In the genomic region with DNA sequence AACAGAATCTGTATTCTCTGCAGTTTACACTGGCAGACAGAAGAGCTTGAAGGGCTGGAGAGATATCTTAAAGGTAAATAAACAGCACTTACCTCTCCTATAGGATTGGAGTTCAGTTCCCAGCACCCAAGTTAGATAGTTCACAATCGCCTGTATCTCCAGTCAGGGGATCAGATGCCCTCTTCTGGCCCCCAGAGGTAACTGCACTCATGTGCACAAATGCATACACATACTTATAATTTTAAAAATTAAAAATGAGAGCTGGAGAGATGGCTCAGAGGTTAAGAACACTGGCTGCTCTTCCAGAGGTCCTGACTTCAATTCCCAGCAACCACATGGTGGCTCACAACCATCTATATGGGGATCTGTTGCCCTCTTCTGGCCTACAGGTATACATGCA, we compare ENCODE assay signal across 25 mouse cellular contexts. TPM values are rescaled to one million over a fixed set of nuclear protein-coding genes. Genes with fewer than 3 reads are reported as not detected.
DNase-seq lines count a peak whose midpoint lies in the region; ATAC-seq and TF ChIP-seq lines count a peak whose summit lies in the region.
"Had no signal": no experiment of that assay in that cellular context is flagged by ENCODE, and none has a peak within 500 bp of the region (broad histone marks: within the 10 kb centered on the region; RNA-seq: fewer than 3 reads in every experiment).

No protein-coding gene starts in this region.

- no peak for TF ChIP-seq RAD21 in CH12.LX (IDR thresholded peaks at IDR 0.05; ENCODE audit: low read depth, low read length)

- H3K79me2 ChIP-seq in heart, adult 2 months (replicated peaks; ENCODE audit: control insufficient read depth, insufficient read depth, low read length), result no peaks in the 10 kb centered on the region
- no peaks in the 10 kb centered on the region for H3K79me2 ChIP-seq in liver, adult 2 months (ENCODE audit: control insufficient read depth, insufficient read depth, low read length)
- H3K79me2 ChIP-seq in CH12.LX (replicated peaks; ENCODE audit: control insufficient read depth, extremely low read depth, insufficient read depth, poor library complexity, severe bottlenecking), result peaks cover 40% of the 10 kb centered on the region

- intact Hi-C loops in heart, adult 2 months (cut with DNase I), result no loop called here
- intact Hi-C loops in heart, postnatal 14 days (cut with DNase I), result no loop called here

- no peak for DNase-seq in heart, adult 2 months
- DNase-seq in heart, postnatal 14 days, result no peak
- DNase-seq in liver, adult 2 months (ENCODE audit: extremely low read depth, low read depth, low spot score), result no peak
- no peak for DNase-seq in CH12.LX (ENCODE audit: extremely low read depth)
- DNase-seq in R1 (ENCODE audit: low read depth, low spot score), result peak; percentile 23
- DNase-seq in thymus, adult 2 months, result no peak
- DNase-seq in urinary bladder, postnatal 14 days (ENCODE audit: low spot score), result no peak
- DNase-seq: cerebellum, adult 8-10 months; gastrocnemius, postnatal 36 days; kidney, postnatal 14 days; right cerebral cortex, postnatal 25 days had no signal

- H3K9ac ChIP-seq in heart, adult 2 months (ENCODE audit: low read depth, low read length), result no peak overlapping the region
- H3K9ac ChIP-seq in liver, adult 2 months (ENCODE audit: low read depth, low read length), result no peak overlapping the region
- no peak overlapping the region for H3K9ac ChIP-seq in liver, embryonic 12.5 days
- H3K9ac ChIP-seq in CH12.LX (ENCODE audit: insufficient read depth, low read depth), result no peak overlapping the region
- H3K9ac ChIP-seq: embryonic facial prominence, embryonic 13.5 days; hindbrain, embryonic 12.5 days; intestine, embryonic 15.5 days; liver, embryonic 15.5 days; stomach, embryonic 15.5 days had no signal

- TF ChIP-seq CTCF in heart, adult 2 months (IDR thresholded peaks at IDR 0.05), result peak; percentile 37; the same call in 1 of the 2 replicates
- TF ChIP-seq CTCF in liver, adult 2 months (IDR thresholded peaks at IDR 0.05; ENCODE audit: low read depth, low read length), result 0 out of 2 replicates have a peak, but pooled peaks have one; percentile 12
- peak; percentile 17 to 37; a peak in 3 of 4 replicates for TF ChIP-seq CTCF in CH12.LX (conservative IDR thresholded peaks at IDR 0.05 in 1 of 2, IDR thresholded peaks at IDR 0.05 in 1 of 2; ENCODE audit: low read depth in 2 of 2, low read length in 2 of 2)
- TF ChIP-seq CTCF in thymus, adult 2 months (IDR thresholded peaks at IDR 0.05; ENCODE audit: borderline replicate concordance, control insufficient read depth, extremely low read depth, insufficient read depth, low read length, poor library complexity), result no peak

- no peaks in the 10 kb centered on the region for H3K9me3 ChIP-seq in liver, embryonic 12.5 days (replicated peaks)
- peaks cover 2% of the 10 kb centered on the region for H3K9me3 ChIP-seq in CH12.LX (replicated peaks; ENCODE audit: low read length)
- H3K9me3 ChIP-seq: heart, embryonic 10.5 days; hindbrain, embryonic 12.5 days; intestine, embryonic 15.5 days; limb, embryonic 10.5 days; liver, embryonic 15.5 days; stomach, embryonic 15.5 days had no signal

- peaks cover 3% of the 10 kb centered on the region; the same call in 1 of the 2 replicates for H3K36me3 ChIP-seq in heart, adult 2 months (ENCODE audit: control insufficient read depth, insufficient read depth, low read length)
- H3K36me3 ChIP-seq in liver, adult 2 months (ENCODE audit: control insufficient read depth, insufficient read depth, low read length), result peaks cover 28% of the 10 kb centered on the region
- H3K36me3 ChIP-seq in liver, embryonic 12.5 days, result peaks cover 84% of the 10 kb centered on the region
- H3K36me3 ChIP-seq in CH12.LX (replicated peaks in 1 of 2; ENCODE audit: control insufficient read depth in 1 of 2, insufficient read depth in 1 of 2, low read length in 1 of 2), result peaks cover 49 to 88% of the 10 kb centered on the region in 2 experiments
- H3K36me3 ChIP-seq in thymus, adult 2 months (ENCODE audit: control insufficient read depth, insufficient read depth, low read length), result peaks cover 5% of the 10 kb centered on the region; the same call in 1 of the 2 replicates

- 95% methylated on average over 1 of the region's 1 CpGs for WGBS in heart, adult 2 months
- WGBS in liver, adult 2 months, result 97% methylated on average over 1 of the region's 1 CpGs
- WGBS in liver, embryonic 12.5 days (ENCODE audit: insufficient replicate concordance), result 83% methylated on average over 1 of the region's 1 CpGs
- WGBS in thymus, adult 2 months, result 98% methylated on average over 1 of the region's 1 CpGs

- no peak overlapping the region for H3K4me3 ChIP-seq in heart, adult 2 months
- no peak overlapping the region for H3K4me3 ChIP-seq in liver, adult 2 months (ENCODE audit: insufficient read depth, low read depth, low read length)
- no peak overlapping the region for H3K4me3 ChIP-seq in liver, embryonic 12.5 days
- no peak overlapping the region for H3K4me3 ChIP-seq in CH12.LX (replicated peaks in 1 of 3; ENCODE audit: low read depth in 2 of 3, low read length in 2 of 3, poor library complexity in 1 of 3)
- no peak overlapping the region for H3K4me3 ChIP-seq in thymus, adult 2 months (ENCODE audit: control insufficient read depth, insufficient read depth, low read length)
- H3K4me3 ChIP-seq: embryonic facial prominence, embryonic 13.5 days; heart, embryonic 10.5 days; hindbrain, embryonic 12.5 days; intestine, embryonic 15.5 days; limb, embryonic 10.5 days; liver, embryonic 15.5 days; stomach, embryonic 15.5 days had no signal

- no peak for TF ChIP-seq EP300 in heart, adult 2 months (IDR thresholded peaks at IDR 0.05; ENCODE audit: insufficient read depth, low read depth, low read length)
- no peak for TF ChIP-seq EP300 in CH12.LX (IDR thresholded peaks at IDR 0.05; ENCODE audit: low read length)

- no peak overlapping the region for H3K27ac ChIP-seq in heart, adult 2 months
- no peak overlapping the region for H3K27ac ChIP-seq in liver, adult 2 months (replicated peaks; ENCODE audit: insufficient read depth, low read depth, low read length)
- H3K27ac ChIP-seq in liver, embryonic 12.5 days, result no peak overlapping the region
- H3K27ac ChIP-seq in CH12.LX (ENCODE audit: insufficient read depth, low read depth), result no peak overlapping the region
- no peak overlapping the region for H3K27ac ChIP-seq in thymus, adult 2 months (ENCODE audit: control insufficient read depth, insufficient read depth, low read length)
- H3K27ac ChIP-seq: embryonic facial prominence, embryonic 13.5 days; heart, embryonic 10.5 days; hindbrain, embryonic 12.5 days; intestine, embryonic 15.5 days; limb, embryonic 10.5 days; liver, embryonic 15.5 days; stomach, embryonic 15.5 days had no signal

- H3K4me2 ChIP-seq in liver, embryonic 12.5 days, result no peak overlapping the region
- H3K4me2 ChIP-seq in CH12.LX (ENCODE audit: insufficient read depth, low read depth, poor library complexity, severe bottlenecking), result no peak overlapping the region
- H3K4me2 ChIP-seq: embryonic facial prominence, embryonic 13.5 days; hindbrain, embryonic 12.5 days; intestine, embryonic 15.5 days; liver, embryonic 15.5 days; stomach, embryonic 15.5 days had no signal

- dilution Hi-C loops in CH12.LX (cut with MboI; ENCODE audit: extremely low pct_ligation_motif_present, extremely low pct_unique_long_range_greater_than_20kb, low sequenced_read_pairs), result no loop called here

- H3K27me3 ChIP-seq in heart, adult 2 months (ENCODE audit: control insufficient read depth, insufficient read depth, low read length), result no peaks in the 10 kb centered on the region
- H3K27me3 ChIP-seq in liver, adult 2 months (ENCODE audit: control insufficient read depth, insufficient read depth, low read length), result no peaks in the 10 kb centered on the region
- H3K27me3 ChIP-seq in liver, embryonic 12.5 days (replicated peaks), result no peaks in the 10 kb centered on the region
- H3K27me3 ChIP-seq in CH12.LX (replicated peaks), result no peaks in the 10 kb centered on the region
- no peaks in the 10 kb centered on the region for H3K27me3 ChIP-seq in thymus, adult 2 months (ENCODE audit: control insufficient read depth, insufficient read depth, low read length)
- H3K27me3 ChIP-seq: embryonic facial prominence, embryonic 13.5 days; hindbrain, embryonic 12.5 days; intestine, embryonic 15.5 days; liver, embryonic 15.5 days; stomach, embryonic 15.5 days had no signal

- ATAC-seq in liver, embryonic 12.5 days, result no peak
- ATAC-seq: forebrain, embryonic 14.5 days; intestine, embryonic 15.5 days; midbrain, embryonic 16.5 days had no signal

- in situ Hi-C loops in CH12.LX (cut with MboI; ENCODE audit: low pct_ligation_motif_present, low pct_unique_long_range_greater_than_20kb, low sequenced_read_pairs), result no loop called here

- no peak for TF ChIP-seq POLR2A in heart, adult 2 months (IDR thresholded peaks at IDR 0.05; ENCODE audit: insufficient read depth, low read depth, low read length)
- no peak for TF ChIP-seq POLR2A in liver, adult 2 months (IDR thresholded peaks at IDR 0.05; ENCODE audit: extremely low read depth, insufficient read depth, low read length)
- no peak for TF ChIP-seq POLR2A in CH12.LX (IDR thresholded peaks at IDR 0.05; ENCODE audit: low read depth, low read length)
- no peak for TF ChIP-seq POLR2A in thymus, adult 2 months (IDR thresholded peaks at IDR 0.05; ENCODE audit: control insufficient read depth, extremely low read depth, insufficient read depth, low read length, poor library complexity)

- no peaks in the 10 kb centered on the region for H3K4me1 ChIP-seq in heart, adult 2 months (ENCODE audit: control insufficient read depth, insufficient read depth, low read length)
- H3K4me1 ChIP-seq in liver, adult 2 months (ENCODE audit: control insufficient read depth, insufficient read depth, low read length), result no peaks in the 10 kb centered on the region
- no peaks in the 10 kb centered on the region for H3K4me1 ChIP-seq in liver, embryonic 12.5 days
- peaks cover 2 to 12% of the 10 kb centered on the region in 2 experiments; a peak in 3 of 4 replicates for H3K4me1 ChIP-seq in CH12.LX (ENCODE audit: control insufficient read depth in 1 of 2, insufficient read depth in 2 of 2)
- H3K4me1 ChIP-seq in thymus, adult 2 months (replicated peaks; ENCODE audit: control insufficient read depth, insufficient read depth, low read length), result no peaks in the 10 kb centered on the region
- H3K4me1 ChIP-seq: embryonic facial prominence, embryonic 13.5 days; heart, embryonic 10.5 days; hindbrain, embryonic 12.5 days; intestine, embryonic 15.5 days; limb, embryonic 10.5 days; liver, embryonic 15.5 days; stomach, embryonic 15.5 days had no signal

RNA-seq across cellular contexts. Expression of gene Aatf, which starts 9.0 kb away (rescaled TPM):
- 10 to 100 TPM; 13.8 to 14.3 TPM for total RNA-seq in heart, adult 2 months (2021)
- 2.9 TPM in 2 replicates for polyA plus RNA-seq in heart, adult 2 months (2012; rRNA removed)
- 10 to 100 TPM; 11.0 to 12.3 TPM for total RNA-seq in heart, postnatal 14 days (2021)
- total RNA-seq in liver, adult 2 months (2014; rRNA removed), result 11.5 and 14.0 TPM in 2 replicates
- 3.1 and 3.9 TPM in 2 replicates for polyA plus RNA-seq in liver, adult 2 months (2012; rRNA removed)
- polyA plus RNA-seq in liver, embryonic 12.5 days (2016; fragmentation: Nextera tagmentation; extraction: Ambion mirVana), result 59.2 and 59.9 TPM in 2 replicates
- total RNA-seq in CH12.LX (2012; rRNA removed), result 71.7 and 99.7 TPM in 2 replicates
- 69.8 and 78.0 TPM in 2 replicates for total RNA-seq in CH12.LX (2014; rRNA removed)
- polyA plus RNA-seq in CH12.LX (2012; ENCODE audit: insufficient read length, low read depth), result 112 and 127 TPM in 2 replicates
- 5.6 and 6.9 TPM in 2 replicates for polyA plus RNA-seq in thymus, adult 2 months (2012; rRNA removed)

RNA-seq across cellular contexts. Expression of gene Lhx1, which starts 21.0 kb away (rescaled TPM):
- not detected for total RNA-seq in heart, adult 2 months (2021)
- not detected in 2 replicates for polyA plus RNA-seq in heart, adult 2 months (2012; rRNA removed)
- not detected for total RNA-seq in heart, postnatal 14 days (2021)
- total RNA-seq in liver, adult 2 months (2014; rRNA removed), result not detected in 2 replicates
- not detected in 2 replicates for polyA plus RNA-seq in liver, adult 2 months (2012; rRNA removed)
- polyA plus RNA-seq in liver, embryonic 12.5 days (2016; fragmentation: Nextera tagmentation; extraction: Ambion mirVana), result not detected in 2 replicates
- total RNA-seq in CH12.LX (2012; rRNA removed), result 0.04 TPM in 1 of 2 replicates, not detected in the other
- total RNA-seq in CH12.LX (2014; rRNA removed), result not detected in 2 replicates
- not detected in 2 replicates for polyA plus RNA-seq in CH12.LX (2012; ENCODE audit: insufficient read length, low read depth)
- polyA plus RNA-seq in thymus, adult 2 months (2012; rRNA removed), result 0.04 and 0.13 TPM in 2 replicates
- total RNA-seq: gastrocnemius, postnatal 36 days; megakaryocyte-erythroid progenitor cell, adult 5-6 weeks had no signal
- polyA plus RNA-seq: heart, postnatal 0 days; thymus, postnatal 0 days; urinary bladder, adult 2 months had no signal
